Mouse (Mus musculus): ENCODE data around the gene Gm1123. TPM values are rescaled to one million over a fixed set of nuclear protein-coding genes. Genes with fewer than 3 reads are reported as not detected.

The Gm1123 gene
- total RNA-seq, 2 experiments from 2014 or later: 0.30 TPM; not detected in 1

- no peak for DNase-seq (ENCODE audit: extremely low spot score in 1 of 2, low spot score in 2 of 2)
- intact Hi-C loops (cut with DNase I): no loop called here
These were observed 19.2 kb downstream of the Gm1123 start for GRCm38 (mm10) chr9:99016301-99016700.

- intact Hi-C loops (cut with DNase I): no loop called here
- DNase-seq (ENCODE audit: extremely low spot score in 1 of 2, low spot score in 2 of 2): no peak
These were observed 25.7 kb downstream of the Gm1123 start for GRCm38 (mm10) chr9:99009898-99010199.

DNA sequence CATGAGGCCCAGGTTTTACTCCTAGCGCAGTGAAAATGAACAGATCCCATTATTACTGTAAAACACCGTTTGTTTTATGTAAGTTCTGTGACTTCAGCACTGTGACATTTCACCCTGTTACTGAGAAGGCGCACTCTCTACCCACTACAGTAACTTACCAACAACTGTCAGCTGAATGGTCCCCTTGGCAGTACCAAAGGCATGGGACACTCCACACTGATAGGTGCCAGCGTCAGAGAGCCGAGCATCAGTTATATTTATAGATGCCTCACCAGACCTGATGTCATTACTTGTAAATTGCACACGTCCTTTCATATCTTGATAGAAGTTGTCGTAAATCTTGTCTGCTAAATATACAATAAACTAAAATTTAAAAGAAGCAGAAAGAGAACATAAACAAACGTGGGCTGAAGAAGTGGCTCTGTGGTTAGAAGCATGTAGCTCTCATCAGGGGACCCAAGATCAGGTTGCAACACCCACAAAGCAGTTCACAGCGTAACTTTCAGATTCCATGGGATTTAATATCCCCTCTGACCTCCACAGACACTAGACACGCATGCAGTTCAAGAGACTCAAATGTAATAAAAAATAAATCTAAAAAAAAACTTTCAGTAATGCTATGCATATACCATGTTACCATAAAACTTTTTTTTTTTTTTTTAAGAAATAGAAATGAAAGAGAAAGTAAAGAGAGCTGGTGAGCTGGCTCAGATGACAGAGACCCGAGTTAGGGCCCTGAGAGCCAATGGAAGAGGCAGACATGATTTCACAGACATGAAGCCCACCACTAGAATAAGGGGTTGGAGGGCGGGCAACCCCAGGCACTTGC lies 26.2 kb downstream of the Gm1123 start:
- intact Hi-C loops (cut with DNase I): no loop called here
- DNase-seq (ENCODE audit: extremely low spot score in 1 of 2, low spot score in 2 of 2): no peak

- intact Hi-C loops (cut with DNase I): no loop called here
- DNase-seq (ENCODE audit: extremely low spot score in 1 of 2, low spot score in 2 of 2): no peak
These were observed 34.2 kb downstream of the Gm1123 start for GRCm38 (mm10) chr9:99001326-99001725.

- peak in 1 of 2 experiments; percentile 17 for DNase-seq (ENCODE audit: extremely low spot score in 1 of 2, low spot score in 2 of 2)
- intact Hi-C loops (cut with DNase I): no loop called here
These were observed 35.6 kb downstream of the Gm1123 start for GRCm38 (mm10) chr9:98999881-99000339.

GRCm38 (mm10) chr9:98994103-98994502 lies 41.4 kb downstream of the Gm1123 start:
- intact Hi-C loops (cut with DNase I): no loop called here

GRCm38 (mm10) chr9:98987131-98987530 lies 48.4 kb downstream of the Gm1123 start:
- no peak for DNase-seq (ENCODE audit: extremely low spot score in 1 of 2, low spot score in 2 of 2)
- intact Hi-C loops (cut with DNase I): loop anchor here (10.0 kb wide), 1 partner anchor 468 kb away; the partner anchor contains the start of gene Nme9

More at GRCm38 (mm10) chr9:98994103-98994502, 41.4 kb downstream of the Gm1123 start:
- DNase-seq (ENCODE audit: extremely low spot score in 1 of 2, low spot score in 2 of 2): no peak

GRCm38 (mm10) chr9:98986476-98987096 lies 48.9 kb downstream of the Gm1123 start:
- DNase-seq (ENCODE audit: extremely low spot score in 1 of 2, low spot score in 2 of 2): no peak
- intact Hi-C loops (cut with DNase I): loop anchor here (10.0 kb wide), 1 partner anchor 468 kb away; the partner anchor contains the start of gene Nme9

GRCm38 (mm10) chr9:98985800-98986475 lies 49.6 kb downstream of the Gm1123 start, which contains the start of gene Faim:
Faim (plus strand) TSS chr9:98986373.
- DNase-seq (ENCODE audit: extremely low spot score in 1 of 2, low spot score in 2 of 2): peak; percentile 100
- intact Hi-C loops (cut with DNase I): loop anchor here (10.0 kb wide), 1 partner anchor 469 kb away; the partner anchor contains the start of gene Nme9

DNA sequence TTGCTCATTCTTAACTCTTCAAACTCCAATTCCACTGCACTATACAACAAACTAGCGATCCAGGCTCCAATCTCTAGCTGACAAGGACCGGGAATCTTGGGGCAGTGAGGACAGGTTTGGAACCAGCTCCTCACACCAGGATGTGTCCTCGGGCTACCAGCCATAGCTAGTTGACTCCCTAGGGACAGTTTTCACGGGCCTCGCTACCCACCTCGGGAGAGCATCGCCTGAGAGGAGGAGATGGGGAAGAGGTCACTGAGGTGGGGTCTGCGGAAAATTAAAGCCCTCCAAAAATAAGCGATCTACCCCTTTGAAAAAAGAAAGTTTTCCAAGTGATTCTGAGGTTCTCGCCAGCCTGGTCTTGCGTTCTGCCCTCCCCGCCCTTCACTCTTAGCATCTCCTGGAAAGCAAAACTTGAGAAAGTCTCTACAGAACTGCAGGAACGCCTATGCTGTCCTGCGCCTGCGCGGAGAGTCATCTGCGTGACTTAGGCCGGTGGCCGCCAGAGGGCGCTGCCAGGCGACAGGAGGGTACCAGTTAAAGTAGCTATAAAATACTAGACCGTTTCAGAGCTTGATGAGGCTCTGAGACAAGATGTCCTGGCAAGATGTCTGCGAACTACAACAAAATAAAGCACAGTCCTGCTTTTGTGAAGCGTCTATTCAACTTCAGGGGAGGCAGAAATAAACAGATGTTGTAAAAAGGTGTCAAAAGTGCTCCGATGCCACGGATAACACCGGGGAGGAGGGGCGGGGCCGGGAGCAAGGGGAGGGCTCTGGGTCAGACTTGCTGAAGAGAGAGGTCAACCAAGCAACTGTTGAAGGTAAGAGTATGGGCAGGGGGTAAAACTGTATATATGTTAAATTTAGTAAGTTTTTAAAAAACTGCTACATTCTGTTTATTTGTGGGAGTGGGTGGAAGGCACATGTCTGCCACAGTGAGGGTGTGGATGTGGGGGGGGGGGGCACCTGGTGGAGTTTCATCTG lies 55.8 kb downstream of the Gm1123 start:
- intact Hi-C loops (cut with DNase I): loop anchor here (5.0 to 10.0 kb wide), 2 partner anchors 398 to 475 kb away; partner anchors contain the start of gene Nme9

DNA sequence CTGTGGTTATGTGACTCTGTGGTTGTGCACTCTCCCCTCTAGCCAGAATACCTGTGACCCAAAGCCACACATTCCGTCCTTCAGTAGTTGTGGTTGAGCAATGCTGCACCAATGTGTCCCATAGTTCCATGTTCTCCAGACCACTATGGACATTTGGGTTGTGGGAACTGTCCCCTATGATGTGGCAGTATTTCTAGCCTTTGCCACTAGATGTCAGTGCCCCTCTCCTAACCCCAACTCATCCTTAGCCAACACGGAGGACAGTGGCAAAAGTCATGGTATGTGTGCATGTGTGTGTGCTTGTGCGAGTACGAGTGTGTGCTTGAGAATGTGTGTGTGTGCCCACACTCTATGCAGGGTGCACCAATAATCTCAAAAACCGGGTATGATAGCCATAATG lies 59.0 kb downstream of the Gm1123 start:
- no peak for DNase-seq (ENCODE audit: extremely low spot score in 1 of 2, low spot score in 2 of 2)
- intact Hi-C loops (cut with DNase I): loop anchor here (5.0 kb wide), 1 partner anchor 401 kb away; no protein-coding TSS in a partner anchor

More for the DNA sequence above, 55.8 kb downstream of the Gm1123 start:
- DNase-seq (ENCODE audit: extremely low spot score in 1 of 2, low spot score in 2 of 2): peak; percentile 78 to 90

- intact Hi-C loops (cut with DNase I): loop anchor here (5.0 kb wide), 1 partner anchor 401 kb away; no protein-coding TSS in a partner anchor
- DNase-seq (ENCODE audit: extremely low spot score in 1 of 2, low spot score in 2 of 2): no peak
These were observed 59.4 kb downstream of the Gm1123 start for GRCm38 (mm10) chr9:98976081-98976480.

DNA sequence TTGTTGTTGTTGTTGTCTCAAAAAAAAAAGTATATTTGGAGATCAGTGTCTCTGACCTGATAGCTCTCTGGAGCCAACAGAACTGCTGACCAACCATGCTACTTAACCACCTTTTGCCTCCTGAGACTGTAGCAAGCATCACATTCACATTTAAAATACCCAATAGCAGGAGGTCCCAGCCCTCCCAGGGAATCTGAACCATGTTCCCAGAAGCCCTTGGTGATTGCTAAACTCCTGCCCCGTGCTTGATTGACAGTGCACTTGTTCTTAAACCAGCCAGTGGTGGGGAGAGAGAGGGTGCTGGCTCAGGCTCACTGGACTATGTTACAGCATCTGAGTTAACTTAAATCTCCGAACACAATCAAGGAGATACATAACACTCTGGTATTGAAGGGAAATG lies 60.6 kb downstream of the Gm1123 start:
- DNase-seq (ENCODE audit: extremely low spot score in 1 of 2, low spot score in 2 of 2): no peak
- intact Hi-C loops (cut with DNase I): loop anchor here (5.0 kb wide), 1 partner anchor 402 kb away; no protein-coding TSS in a partner anchor

GRCm38 (mm10) chr9:98973561-98973960 lies 62.0 kb downstream of the Gm1123 start:
- intact Hi-C loops (cut with DNase I): no loop called here
- no peak for DNase-seq (ENCODE audit: extremely low spot score in 1 of 2, low spot score in 2 of 2)

GRCm38 (mm10) chr9:98973101-98973521 lies 62.4 kb downstream of the Gm1123 start:
- peak in 1 of 2 experiments; percentile 57 for DNase-seq (ENCODE audit: extremely low spot score in 1 of 2, low spot score in 2 of 2)
- intact Hi-C loops (cut with DNase I): no loop called here

- intact Hi-C loops (cut with DNase I): no loop called here
These were observed 70.4 kb downstream of the Gm1123 start for GRCm38 (mm10) chr9:98965084-98965483.

DNA sequence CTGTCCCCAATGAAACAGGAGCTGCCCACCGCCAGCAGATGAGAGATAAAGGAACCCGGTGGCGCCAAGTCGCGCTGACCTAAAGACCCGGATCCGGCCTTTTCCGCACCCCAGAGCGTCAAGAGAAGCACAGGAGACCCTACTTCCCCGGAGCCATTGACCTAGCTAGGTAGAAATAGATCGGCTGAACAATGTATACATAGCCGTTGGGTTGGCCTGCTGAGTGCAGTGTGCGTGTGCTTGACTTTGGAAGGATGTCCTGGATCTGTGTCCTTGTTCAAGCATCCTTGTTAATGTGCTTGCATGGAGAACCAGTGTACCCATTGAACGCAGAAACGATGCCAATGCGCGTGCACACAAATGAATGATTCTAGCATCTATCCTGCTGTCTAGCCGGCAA lies 71.9 kb downstream of the Gm1123 start:
- intact Hi-C loops (cut with DNase I): no loop called here

More at GRCm38 (mm10) chr9:98965084-98965483, 70.4 kb downstream of the Gm1123 start:
- peak in 1 of 2 experiments; percentile 73 for DNase-seq (ENCODE audit: extremely low spot score in 1 of 2, low spot score in 2 of 2)

More for the DNA sequence above, 71.9 kb downstream of the Gm1123 start:
- peak in 1 of 2 experiments; percentile 33 for DNase-seq (ENCODE audit: extremely low spot score in 1 of 2, low spot score in 2 of 2)
